Mouse (Mus musculus) G1E (cell line): ENCODE data around the gene Oxsr1. TPM values are rescaled to one million over a fixed set of nuclear protein-coding genes. Genes with fewer than 3 reads are reported as not detected.

Experiments used
- ATAC-seq: 2 replicates; pipeline ENCODE4 v1.8.0; 2016; ENCODE audit warnings: mild to moderate bottlenecking; ENCODE audit not compliant: insufficient number of reproducible peaks, poor library complexity, low FRiP score, severe bottlenecking; ENCODE audit errors: extremely low read depth
- DNase-seq: peaks from one replicate; pipeline ENCODE4 v3.0.0; 2012; ENCODE audit warnings: low spot score
- H3K27me3 ChIP-seq: 2 replicates; pipeline ENCODE4 v1.6.1; 2012; ENCODE audit warnings: mild to moderate bottlenecking, low read length, inconsistent platforms; ENCODE audit not compliant: insufficient read depth
- H3K36me3 ChIP-seq: replicated peaks from 2 replicates; pipeline ENCODE3; 2012; ENCODE audit warnings: mild to moderate bottlenecking, inconsistent platforms
- H3K4me1 ChIP-seq: 2 replicates; pipeline ENCODE4 v1.6.1; 2012; ENCODE audit warnings: low read depth, low read length, inconsistent platforms, mixed read lengths; ENCODE audit not compliant: insufficient read depth
- H3K4me3 ChIP-seq: 2 replicates; pipeline ENCODE4 v1.5.1; 2012; ENCODE audit warnings: low read depth, mild to moderate bottlenecking, inconsistent platforms, low read length, moderate library complexity, mixed read lengths
- H3K9me3 ChIP-seq: replicated peaks from 2 replicates; pipeline ENCODE4 v1.6.1; 2012; ENCODE audit warnings: inconsistent platforms
- CTCF ChIP-seq: IDR thresholded peaks from 2 replicates; pipeline ENCODE4 v1.5.1; 2012; ENCODE audit warnings: low read depth, low read length, inconsistent platforms, mixed read lengths
- GATA1 ChIP-seq: IDR thresholded peaks from 2 replicates; pipeline ENCODE4 v1.6.1; 2012; ENCODE audit warnings: borderline replicate concordance, low read length, inconsistent platforms, mixed read lengths
- GATA2 ChIP-seq: IDR thresholded peaks from 2 replicates; pipeline ENCODE4 v1.6.1; 2012; ENCODE audit warnings: low read depth, low read length, inconsistent platforms, borderline replicate concordance
- POLR2AphosphoS5 ChIP-seq: IDR thresholded peaks from 2 replicates; pipeline ENCODE4 v1.6.1; 2012; ENCODE audit warnings: low read depth, low read length, inconsistent platforms; ENCODE audit not compliant: insufficient replicate concordance
- TAL1 ChIP-seq: conservative IDR thresholded peaks from 2 replicates; pipeline ENCODE4 v1.6.1; 2012; ENCODE audit warnings: low read depth, low read length, inconsistent platforms, mixed read lengths
- polyA plus RNA-seq: library from polyadenylated mRNA; stranded (reverse); fragments of >175 nt; gene quantifications from 2 replicates; pipeline ENCODE4 v1.2.3, GENCODE M21; 2012
- total RNA-seq, 2 experiments: library from RNA; stranded (forward) in 1 of 2; stranded (reverse) in 1 of 2; fragments of 200-1000 nt in 1 of 2; fragments of >200 nt in 1 of 2; fragmentation: Nextera tagmentation in 1 of 2; gene quantifications; 2 replicates each; pipeline ENCODE4 v1.2.3; 2014 to 2017

Oxsr1 gene
- total and polyA plus RNA-seq, 3 experiments: 14.7 to 59.7 (median 56.3) TPM

GRCm38 (mm10) chr9:119330186-119330963 is 8.1 kb upstream of the Oxsr1 start:
- no peak for DNase-seq
- TF ChIP-seq GATA2: no peak
- H3K4me3 ChIP-seq: no peak overlapping the region
- peaks cover 12% of the 10 kb centered on the region for H3K27me3 ChIP-seq
- H3K36me3 ChIP-seq: peaks cover 2% of the 10 kb centered on the region
- H3K9me3 ChIP-seq: no peaks in the 10 kb centered on the region
- H3K4me1 ChIP-seq: peaks cover 38% of the 10 kb centered on the region
- no peak for ATAC-seq

DNA sequence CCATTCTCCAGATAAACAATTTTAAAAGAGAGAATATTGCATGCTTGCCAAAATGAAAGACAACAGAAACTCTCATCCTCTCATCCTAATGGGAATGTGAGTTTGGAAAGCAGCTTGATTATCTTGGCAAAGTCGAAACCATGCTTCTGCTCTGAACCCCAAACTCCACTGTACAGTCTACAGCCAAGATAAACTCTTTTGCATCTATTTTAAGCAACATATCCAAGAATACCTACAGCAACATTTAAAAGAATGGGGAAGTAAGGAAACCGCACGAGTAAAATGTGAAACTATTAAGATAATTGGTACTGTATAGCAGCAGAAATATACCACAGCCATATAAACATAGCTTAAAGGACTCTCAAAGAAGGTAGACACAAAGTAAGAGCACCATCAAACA is 6.3 kb upstream of the Oxsr1 start:
- Histone ChIP-seq H3K4me1 (peaks cover 41% of the 10 kb centered on the region), H3K9me3 (no peaks in the 10 kb centered on the region), H3K4me3 (no peak overlapping the region), H3K36me3 (no peaks in the 10 kb centered on the region), H3K27me3 (peaks cover 8% of the 10 kb centered on the region)
- DNase-seq (no peak), ATAC-seq (peak; percentile 54; the same call in 1 of the 2 replicates)
- TF ChIP-seq CTCF (no peak), TAL1 (no peak), GATA2 (no peak), POLR2AphosphoS5 (no peak), GATA1 (no peak)

- no peak for ATAC-seq
- Histone ChIP-seq H3K4me1 (peaks cover 54% of the 10 kb centered on the region), H3K4me3 (no peak overlapping the region; the same call in 1 of the 2 replicates), H3K27me3 (no peaks in the 10 kb centered on the region), H3K9me3 (no peaks in the 10 kb centered on the region), H3K36me3 (peaks cover 11% of the 10 kb centered on the region)
- no peak for DNase-seq
- no peak for TF ChIP-seq TAL1
- TF ChIP-seq GATA2: no peak
- no peak for TF ChIP-seq GATA1
- no peak for TF ChIP-seq POLR2AphosphoS5
- TF ChIP-seq CTCF: no peak
Measured at GRCm38 (mm10) chr9:119324130-119324529, 1.9 kb upstream of the Oxsr1 start.

- H3K4me1 ChIP-seq: peaks cover 49% of the 10 kb centered on the region
- ATAC-seq: 0 out of 2 replicates have a peak, but pooled peaks have one; percentile 0
Measured at GRCm38 (mm10) chr9:119323260-119323645, 1.0 kb upstream of the Oxsr1 start.

GRCm38 (mm10) chr9:119321392-119322229 is 616 bp downstream of the Oxsr1 start:
- DNase-seq (no peak), ATAC-seq (no peak)
- Histone ChIP-seq H3K9me3 (no peaks in the 10 kb centered on the region), H3K4me3 (peak overlapping the region; percentile 99), H3K27me3 (no peaks in the 10 kb centered on the region), H3K4me1 (peaks cover 42% of the 10 kb centered on the region), H3K36me3 (peaks cover 22% of the 10 kb centered on the region)
- TF ChIP-seq GATA2 (no peak), GATA1 (no peak), POLR2AphosphoS5 (no peak), CTCF (no peak), TAL1 (no peak)

More at GRCm38 (mm10) chr9:119323260-119323645, 1.0 kb upstream of the Oxsr1 start:
- Histone ChIP-seq H3K9me3 (no peaks in the 10 kb centered on the region), H3K36me3 (peaks cover 17% of the 10 kb centered on the region), H3K27me3 (no peaks in the 10 kb centered on the region), H3K4me3 (peak overlapping the region; percentile 99)
- TF ChIP-seq GATA1 (no peak), GATA2 (no peak), POLR2AphosphoS5 (no peak), CTCF (no peak), TAL1 (no peak)
- no peak for DNase-seq

DNA sequence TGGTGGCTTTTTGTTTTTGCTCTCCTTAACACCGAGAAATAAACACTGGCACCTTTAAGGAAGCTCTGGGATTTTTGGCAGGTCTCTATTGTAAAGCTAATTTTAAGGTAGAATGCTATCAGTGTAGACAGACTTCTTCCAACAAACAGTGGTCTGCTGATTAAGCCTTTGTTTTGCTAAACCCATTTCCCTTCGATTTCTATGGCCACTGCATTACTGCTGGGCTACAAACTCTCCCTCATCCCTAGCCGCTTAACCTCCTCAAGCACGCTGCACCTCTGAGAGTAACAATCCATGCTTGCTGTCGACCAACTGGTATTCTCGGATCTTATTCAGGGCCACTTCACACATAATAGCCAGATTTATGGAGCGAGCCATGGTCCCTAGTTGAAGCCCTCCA is 1.3 kb downstream of the Oxsr1 start:
- H3K9me3 ChIP-seq: no peaks in the 10 kb centered on the region
- TF ChIP-seq POLR2AphosphoS5: no peak
- TF ChIP-seq GATA1: no peak
- TF ChIP-seq TAL1: no peak
- no peak for TF ChIP-seq GATA2
- TF ChIP-seq CTCF: no peak
- ATAC-seq (no peak), DNase-seq (no peak)
- peaks cover 24% of the 10 kb centered on the region for H3K36me3 ChIP-seq
- no peaks in the 10 kb centered on the region for H3K27me3 ChIP-seq
- H3K4me3 ChIP-seq: peak overlapping the region; percentile 99; the same call in 1 of the 2 replicates
- peaks cover 41% of the 10 kb centered on the region for H3K4me1 ChIP-seq
